Mouse (Mus musculus): Measurements from ENCODE around the gene Pxmp2. TPM values are rescaled to one million over a fixed set of nuclear protein-coding genes. Genes with fewer than 3 reads are reported as not detected.

Gene Pxmp2
- polyA plus RNA-seq, 1 experiment from 2014 or later = 9.0 TPM

GRCm38 (mm10) chr5:110285156-110285555 is 830 bp downstream of the Pxmp2 start:
- Histone ChIP-seq H3K4me1 (ENCODE audit: control insufficient read depth, insufficient read depth, low read length) (peaks cover 8% of the 10 kb centered on the region; the same call in 1 of the 2 replicates), H3K9me3 (replicated peaks; ENCODE audit: control insufficient read depth, low read length) (no peaks in the 10 kb centered on the region), H3K27me3 (ENCODE audit: control insufficient read depth, insufficient read depth, low read length) (peaks cover 6% of the 10 kb centered on the region), H3K4me3 (replicated peaks; ENCODE audit: low read length) (peak overlapping the region; percentile 78), H3K9ac (ENCODE audit: low read length) (0 out of 2 replicates have a peak overlapping the region, but pooled peaks have one; percentile 10), H3K27ac (ENCODE audit: low read length) (no peak overlapping the region), H3K4me2 (ENCODE audit: low read depth, low read length) (peak overlapping the region; percentile 90), H3K36me3 (ENCODE audit: control insufficient read depth, insufficient read depth, low read length) (no peaks in the 10 kb centered on the region)
- no peak for ATAC-seq (ENCODE audit: insufficient read depth, low FRiP score)
- WGBS = 4% methylated on average over 15 of the region's 15 CpGs

GRCm38 (mm10) chr5:110284536-110284935 is 1.4 kb downstream of the Pxmp2 start:
- Histone ChIP-seq H3K27me3 (ENCODE audit: control insufficient read depth, insufficient read depth, low read length) (peaks cover 6% of the 10 kb centered on the region), H3K4me1 (ENCODE audit: control insufficient read depth, insufficient read depth, low read length) (peaks cover 8% of the 10 kb centered on the region; the same call in 1 of the 2 replicates), H3K9me3 (replicated peaks; ENCODE audit: control insufficient read depth, low read length) (no peaks in the 10 kb centered on the region), H3K27ac (ENCODE audit: low read length) (no peak overlapping the region), H3K4me2 (ENCODE audit: low read depth, low read length) (no peak overlapping the region), H3K9ac (ENCODE audit: low read length) (no peak overlapping the region), H3K36me3 (ENCODE audit: control insufficient read depth, insufficient read depth, low read length) (no peaks in the 10 kb centered on the region), H3K4me3 (replicated peaks; ENCODE audit: low read length) (peak overlapping the region; percentile 78; the same call in 1 of the 2 replicates)
- no peak for ATAC-seq (ENCODE audit: insufficient read depth, low FRiP score)
- WGBS = 9% methylated on average over 4 of the region's 4 CpGs

GRCm38 (mm10) chr5:110281984-110282383 is 4.0 kb downstream of the Pxmp2 start:
- Histone ChIP-seq H3K4me2 (ENCODE audit: low read depth, low read length) (no peak overlapping the region), H3K27ac (ENCODE audit: low read length) (no peak overlapping the region), H3K27me3 (ENCODE audit: control insufficient read depth, insufficient read depth, low read length) (peaks cover 6% of the 10 kb centered on the region), H3K36me3 (ENCODE audit: control insufficient read depth, insufficient read depth, low read length) (no peaks in the 10 kb centered on the region), H3K9me3 (replicated peaks; ENCODE audit: control insufficient read depth, low read length) (no peaks in the 10 kb centered on the region), H3K4me3 (replicated peaks; ENCODE audit: low read length) (no peak overlapping the region), H3K9ac (ENCODE audit: low read length) (no peak overlapping the region), H3K4me1 (ENCODE audit: control insufficient read depth, insufficient read depth, low read length) (0 out of 2 replicates have a peak, but pooled peaks cover 6% of the 10 kb centered on the region)
- no peak for ATAC-seq (ENCODE audit: insufficient read depth, low FRiP score)
- WGBS = 82% methylated on average over 2 of the region's 2 CpGs

GRCm38 (mm10) chr5:110276910-110277309 is 9.1 kb downstream of the Pxmp2 start:
- ATAC-seq (ENCODE audit: insufficient read depth, low FRiP score) = peak; percentile 33; the same call in 1 of the 2 replicates
- no peak overlapping the region for H3K9ac ChIP-seq (ENCODE audit: low read length)
- H3K4me2 ChIP-seq (ENCODE audit: low read depth, low read length) = no peak overlapping the region

GRCm38 (mm10) chr5:110276391-110276790 is 9.6 kb downstream of the Pxmp2 start:
- Histone ChIP-seq H3K9ac (ENCODE audit: low read length) (no peak overlapping the region), H3K27ac (ENCODE audit: low read length) (no peak overlapping the region), H3K9me3 (replicated peaks; ENCODE audit: control insufficient read depth, low read length) (no peaks in the 10 kb centered on the region), H3K27me3 (ENCODE audit: control insufficient read depth, insufficient read depth, low read length) (no peaks in the 10 kb centered on the region), H3K4me3 (replicated peaks; ENCODE audit: low read length) (no peak overlapping the region), H3K36me3 (ENCODE audit: control insufficient read depth, insufficient read depth, low read length) (no peaks in the 10 kb centered on the region), H3K4me2 (ENCODE audit: low read depth, low read length) (no peak overlapping the region), H3K4me1 (ENCODE audit: control insufficient read depth, insufficient read depth, low read length) (no peaks in the 10 kb centered on the region)
- WGBS = 82% methylated on average over 2 of the region's 2 CpGs
- no peak for ATAC-seq (ENCODE audit: insufficient read depth, low FRiP score)

More at GRCm38 (mm10) chr5:110276910-110277309, 9.1 kb downstream of the Pxmp2 start:
- no peaks in the 10 kb centered on the region for H3K36me3 ChIP-seq (ENCODE audit: control insufficient read depth, insufficient read depth, low read length)
- H3K4me3 ChIP-seq (replicated peaks; ENCODE audit: low read length) = no peak overlapping the region
- H3K4me1 ChIP-seq (ENCODE audit: control insufficient read depth, insufficient read depth, low read length) = no peaks in the 10 kb centered on the region
- H3K27me3 ChIP-seq (ENCODE audit: control insufficient read depth, insufficient read depth, low read length) = no peaks in the 10 kb centered on the region
- H3K9me3 ChIP-seq (replicated peaks; ENCODE audit: control insufficient read depth, low read length) = no peaks in the 10 kb centered on the region
- WGBS = 93% methylated on average over 1 of the region's 1 CpGs
- H3K27ac ChIP-seq (ENCODE audit: low read length) = no peak overlapping the region

GRCm38 (mm10) chr5:110274846-110275245 is 11.1 kb downstream of the Pxmp2 start:
- 71% methylated on average over 2 of the region's 2 CpGs for WGBS
- Histone ChIP-seq H3K36me3 (ENCODE audit: control insufficient read depth, insufficient read depth, low read length) (no peaks in the 10 kb centered on the region), H3K9me3 (replicated peaks; ENCODE audit: control insufficient read depth, low read length) (no peaks in the 10 kb centered on the region)

GRCm38 (mm10) chr5:110274147-110274546 is 11.8 kb downstream of the Pxmp2 start:
- Histone ChIP-seq H3K9me3 (replicated peaks; ENCODE audit: control insufficient read depth, low read length) (no peaks in the 10 kb centered on the region), H3K27me3 (ENCODE audit: control insufficient read depth, insufficient read depth, low read length) (no peaks in the 10 kb centered on the region)
- WGBS = 83% methylated on average over 4 of the region's 4 CpGs

More at GRCm38 (mm10) chr5:110274846-110275245, 11.1 kb downstream of the Pxmp2 start:
- H3K27me3 ChIP-seq (ENCODE audit: control insufficient read depth, insufficient read depth, low read length) = no peaks in the 10 kb centered on the region
- no peaks in the 10 kb centered on the region for H3K4me1 ChIP-seq (ENCODE audit: control insufficient read depth, insufficient read depth, low read length)
- H3K27ac ChIP-seq (ENCODE audit: low read length) = no peak overlapping the region
- no peak for ATAC-seq (ENCODE audit: insufficient read depth, low FRiP score)
- H3K4me2 ChIP-seq (ENCODE audit: low read depth, low read length) = no peak overlapping the region
- no peak overlapping the region for H3K9ac ChIP-seq (ENCODE audit: low read length)
- H3K4me3 ChIP-seq (replicated peaks; ENCODE audit: low read length) = no peak overlapping the region

GRCm38 (mm10) chr5:110270242-110270641 is 15.7 kb downstream of the Pxmp2 start:
- H3K9ac ChIP-seq (ENCODE audit: low read length) = no peak overlapping the region
- no peak overlapping the region for H3K27ac ChIP-seq (ENCODE audit: low read length)
- WGBS = 92% methylated on average over 6 of the region's 6 CpGs
- H3K36me3 ChIP-seq (ENCODE audit: control insufficient read depth, insufficient read depth, low read length) = 0 out of 2 replicates have a peak, but pooled peaks cover 3% of the 10 kb centered on the region
- no peaks in the 10 kb centered on the region for H3K9me3 ChIP-seq (replicated peaks; ENCODE audit: control insufficient read depth, low read length)
- H3K27me3 ChIP-seq (ENCODE audit: control insufficient read depth, insufficient read depth, low read length) = no peaks in the 10 kb centered on the region
- H3K4me3 ChIP-seq (replicated peaks; ENCODE audit: low read length) = no peak overlapping the region
- no peak overlapping the region; the same call in 1 of the 2 replicates for H3K4me2 ChIP-seq (ENCODE audit: low read depth, low read length)
- H3K4me1 ChIP-seq (ENCODE audit: control insufficient read depth, insufficient read depth, low read length) = peaks cover 8% of the 10 kb centered on the region; the same call in 1 of the 2 replicates
- ATAC-seq (ENCODE audit: insufficient read depth, low FRiP score) = no peak

More at GRCm38 (mm10) chr5:110274147-110274546, 11.8 kb downstream of the Pxmp2 start:
- Histone ChIP-seq H3K27ac (ENCODE audit: low read length) (no peak overlapping the region), H3K36me3 (ENCODE audit: control insufficient read depth, insufficient read depth, low read length) (no peaks in the 10 kb centered on the region), H3K4me3 (replicated peaks; ENCODE audit: low read length) (no peak overlapping the region), H3K4me2 (ENCODE audit: low read depth, low read length) (no peak overlapping the region), H3K9ac (ENCODE audit: low read length) (no peak overlapping the region), H3K4me1 (ENCODE audit: control insufficient read depth, insufficient read depth, low read length) (no peaks in the 10 kb centered on the region)
- no peak for ATAC-seq (ENCODE audit: insufficient read depth, low FRiP score)

GRCm38 (mm10) chr5:110269141-110270101 is 16.6 kb downstream of the Pxmp2 start, which contains the start of gene Pgam5:
TSS of gene Pgam5 (minus strand) at chr5:110269913.
- under 1% methylated on average over 66 of the region's 66 CpGs for WGBS
- peak within 1 kb of the TSS; percentile 70 for H3K27ac ChIP-seq (ENCODE audit: low read length)
- H3K36me3 ChIP-seq (ENCODE audit: control insufficient read depth, insufficient read depth, low read length) = peaks cover 11% of the 10 kb centered on the region
- peak; percentile 84 for ATAC-seq (ENCODE audit: insufficient read depth, low FRiP score)
- no peaks in the 10 kb centered on the region for H3K27me3 ChIP-seq (ENCODE audit: control insufficient read depth, insufficient read depth, low read length)
- H3K9me3 ChIP-seq (replicated peaks; ENCODE audit: control insufficient read depth, low read length) = no peaks in the 10 kb centered on the region
- peaks cover 8% of the 10 kb centered on the region; the same call in 1 of the 2 replicates for H3K4me1 ChIP-seq (ENCODE audit: control insufficient read depth, insufficient read depth, low read length)
- peak within 1 kb of the TSS; percentile 92 for H3K4me2 ChIP-seq (ENCODE audit: low read depth, low read length)
- H3K4me3 ChIP-seq (replicated peaks; ENCODE audit: low read length) = peak within 1 kb of the TSS; percentile 88
- H3K9ac ChIP-seq (ENCODE audit: low read length) = peak within 1 kb of the TSS; percentile 92
